Mouse (Mus musculus) embryonic facial prominence, embryonic 15.5 days (tissue): Measurements from ENCODE around the gene Pkm. TPM values are rescaled to one million over a fixed set of nuclear protein-coding genes. Genes with fewer than 3 reads are reported as not detected.
A peak's percentile ranks its signal among the peaks of the same experiment; 100 is the strongest.

Experiments used
- ATAC-seq: fragments of 200-750 bp; cut with Nextera tagmentation; 2 replicates; pipeline ENCODE4 v1.8.0; 2017; ENCODE audit warnings: low read depth, moderate TSS enrichment; ENCODE audit not compliant: insufficient number of reproducible peaks, low FRiP score, low TSS enrichment
- H3K27ac ChIP-seq: fragments of 300-500 bp; sonication (generic); replicated peaks from 2 replicates; pipeline ENCODE4 v1.5.1; 2015; ENCODE audit warnings: mild to moderate bottlenecking, inconsistent platforms
- H3K27me3 ChIP-seq: fragments of 300-500 bp; sonication (generic); 2 replicates; pipeline ENCODE4 v1.6.1; 2015; ENCODE audit warnings: inconsistent platforms
- H3K36me3 ChIP-seq: fragments of 300-500 bp; sonication (generic); 2 replicates; pipeline ENCODE4 v1.6.1; 2015; ENCODE audit warnings: mild to moderate bottlenecking, inconsistent platforms
- H3K4me1 ChIP-seq: fragments of 300-500 bp; sonication (generic); 2 replicates; pipeline ENCODE4 v1.6.1; 2015; ENCODE audit warnings: inconsistent platforms
- H3K4me2 ChIP-seq: fragments of 300-500 bp; sonication (generic); replicated peaks from 2 replicates; pipeline ENCODE4 v1.6.1; 2015; ENCODE audit warnings: mild to moderate bottlenecking, inconsistent platforms
- H3K4me3 ChIP-seq: fragments of 300-500 bp; sonication (generic); replicated peaks from 2 replicates; pipeline ENCODE4 v1.5.1; 2015; ENCODE audit warnings: mild to moderate bottlenecking, inconsistent platforms
- H3K9ac ChIP-seq: fragments of 300-500 bp; sonication (generic); 2 replicates; pipeline ENCODE4 v1.6.1; 2015; ENCODE audit warnings: inconsistent platforms
- H3K9me3 ChIP-seq: fragments of 300-500 bp; sonication (generic); replicated peaks from 2 replicates; pipeline ENCODE4 v1.6.1; 2016; ENCODE audit warnings: inconsistent platforms
- WGBS: fragments of 180-500 bp; shearing (Covaris S2); methylation state at CpG from one replicate; pipeline ENCODE4 v1.1.7; 2015; 5-methylcytosine and 5-hydroxymethylcytosine counted together
- polyA plus RNA-seq: library from polyadenylated mRNA; unstranded; fragments of >200 nt; fragmentation: Nextera tagmentation; extraction: Ambion mirVana; gene quantifications from 2 replicates; pipeline ENCODE4 v1.2.1, GENCODE M21; 2015

The Pkm gene
- polyA plus RNA-seq, 1 experiment from 2014 or later = 1,229 TPM

DNA sequence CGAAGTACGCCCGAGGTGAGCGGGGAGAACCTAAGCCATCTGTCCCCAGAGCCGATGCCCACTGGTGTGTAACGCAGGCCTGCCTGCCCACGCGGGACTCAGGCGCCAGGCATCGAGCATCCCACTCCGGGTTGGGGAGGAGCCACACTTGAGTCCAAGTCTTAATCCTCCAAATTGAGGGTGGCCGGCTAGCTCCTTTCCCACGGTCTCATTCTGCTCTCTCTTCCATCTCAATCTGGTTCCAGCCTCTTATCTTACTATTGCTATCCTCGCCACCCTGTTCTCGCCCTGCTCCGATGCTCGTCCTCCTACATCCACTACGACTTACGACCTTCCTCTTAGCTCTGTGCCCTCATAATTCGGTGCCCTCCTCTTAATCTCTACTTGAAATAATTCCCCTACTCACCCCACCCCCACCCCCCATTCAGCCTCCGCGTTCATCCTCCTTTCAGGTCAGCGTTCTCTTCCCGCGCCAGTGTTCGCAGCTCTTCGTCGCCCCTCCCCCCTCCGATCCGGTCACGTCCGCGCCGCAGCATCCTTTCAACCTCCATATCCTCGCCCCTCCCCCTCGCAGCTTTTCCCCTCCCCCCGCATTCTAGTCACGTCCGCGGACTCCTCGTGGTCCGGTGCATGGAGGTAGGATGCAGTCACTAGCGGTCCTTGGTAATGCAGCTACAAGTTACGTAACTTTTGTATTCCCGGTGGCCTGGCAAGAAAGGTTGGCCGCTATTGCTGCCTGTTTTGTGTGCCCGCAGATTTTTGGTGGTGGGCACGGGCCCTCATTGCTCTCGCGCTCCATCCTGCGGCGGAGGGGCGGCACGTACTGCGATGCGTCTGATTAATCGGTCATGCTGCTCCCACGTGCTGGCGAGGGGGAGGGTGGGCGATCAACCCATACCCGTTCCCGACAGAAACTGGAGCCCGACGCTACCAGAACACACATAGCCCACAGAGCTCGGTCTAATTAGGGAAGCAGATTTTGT lies 758 bp downstream of the Pkm start:
- ATAC-seq = peak; percentile 4; the same call in 1 of the 2 replicates
- peak overlapping the region; percentile 77 for H3K4me3 ChIP-seq
- WGBS = under 1% methylated on average over 65 of the region's 65 CpGs

DNA sequence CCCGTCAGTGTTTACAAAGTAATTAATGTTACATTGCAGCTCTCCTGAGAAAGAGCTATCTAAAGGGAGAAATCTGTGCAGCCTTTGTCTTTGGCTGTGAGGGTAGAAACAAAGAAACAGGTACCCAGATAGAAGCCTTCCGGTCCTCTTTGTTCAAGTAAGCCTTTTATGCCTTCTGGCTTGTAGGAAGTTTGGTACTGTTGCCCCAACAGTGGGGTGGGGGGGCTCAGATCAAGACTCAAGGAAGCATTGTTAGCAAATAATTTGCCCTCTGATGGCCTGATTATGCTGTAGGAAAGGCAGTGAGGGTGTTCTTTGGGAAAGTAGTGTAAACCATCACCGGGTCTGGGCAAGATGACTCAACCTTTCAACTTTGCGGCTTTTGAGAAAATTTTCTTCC lies 2.0 kb downstream of the Pkm start:
- Histone ChIP-seq H3K36me3 (peaks cover 20% of the 10 kb centered on the region; the same call in 1 of the 2 replicates), H3K27ac (peak overlapping the region; percentile 97), H3K9ac (peak overlapping the region; percentile 68; the same call in 1 of the 2 replicates), H3K4me3 (peak overlapping the region; percentile 77), H3K4me1 (peaks cover 53% of the 10 kb centered on the region), H3K9me3 (no peaks in the 10 kb centered on the region), H3K27me3 (no peaks in the 10 kb centered on the region), H3K4me2 (peak overlapping the region; percentile 67)
- 4% methylated on average over 4 of the region's 4 CpGs for WGBS
- no peak for ATAC-seq

More for the DNA sequence above, 758 bp downstream of the Pkm start:
- peak overlapping the region; percentile 67 for H3K4me2 ChIP-seq
- peaks cover 16% of the 10 kb centered on the region; the same call in 1 of the 2 replicates for H3K36me3 ChIP-seq
- no peaks in the 10 kb centered on the region for H3K27me3 ChIP-seq
- peak overlapping the region; percentile 68 for H3K9ac ChIP-seq
- H3K27ac ChIP-seq = peak overlapping the region; percentile 97
- H3K4me1 ChIP-seq = peaks cover 53% of the 10 kb centered on the region
- no peaks in the 10 kb centered on the region for H3K9me3 ChIP-seq

- 17% methylated on average over 14 of the region's 14 CpGs for WGBS
- Histone ChIP-seq H3K27me3 (no peaks in the 10 kb centered on the region), H3K27ac (peak overlapping the region; percentile 88), H3K36me3 (peaks cover 26% of the 10 kb centered on the region; the same call in 1 of the 2 replicates), H3K4me2 (peak overlapping the region; percentile 67), H3K4me3 (peak overlapping the region; percentile 77), H3K9me3 (no peaks in the 10 kb centered on the region), H3K4me1 (peaks cover 53% of the 10 kb centered on the region), H3K9ac (no peak overlapping the region)
- ATAC-seq = 0 out of 2 replicates have a peak, but pooled peaks have one; percentile 16
Measured at GRCm38 (mm10) chr9:59659036-59660026, 3.2 kb downstream of the Pkm start.

- Histone ChIP-seq H3K27ac (peak overlapping the region; percentile 88; the same call in 1 of the 2 replicates), H3K27me3 (no peaks in the 10 kb centered on the region), H3K9me3 (no peaks in the 10 kb centered on the region), H3K4me1 (peaks cover 47% of the 10 kb centered on the region), H3K9ac (no peak overlapping the region), H3K4me2 (peak overlapping the region; percentile 27), H3K4me3 (peak overlapping the region; percentile 77), H3K36me3 (peaks cover 36% of the 10 kb centered on the region; the same call in 1 of the 2 replicates)
- WGBS = 53% methylated on average over 10 of the region's 10 CpGs
- no peak for ATAC-seq
Measured at GRCm38 (mm10) chr9:59660421-59660820, 4.3 kb downstream of the Pkm start.

DNA sequence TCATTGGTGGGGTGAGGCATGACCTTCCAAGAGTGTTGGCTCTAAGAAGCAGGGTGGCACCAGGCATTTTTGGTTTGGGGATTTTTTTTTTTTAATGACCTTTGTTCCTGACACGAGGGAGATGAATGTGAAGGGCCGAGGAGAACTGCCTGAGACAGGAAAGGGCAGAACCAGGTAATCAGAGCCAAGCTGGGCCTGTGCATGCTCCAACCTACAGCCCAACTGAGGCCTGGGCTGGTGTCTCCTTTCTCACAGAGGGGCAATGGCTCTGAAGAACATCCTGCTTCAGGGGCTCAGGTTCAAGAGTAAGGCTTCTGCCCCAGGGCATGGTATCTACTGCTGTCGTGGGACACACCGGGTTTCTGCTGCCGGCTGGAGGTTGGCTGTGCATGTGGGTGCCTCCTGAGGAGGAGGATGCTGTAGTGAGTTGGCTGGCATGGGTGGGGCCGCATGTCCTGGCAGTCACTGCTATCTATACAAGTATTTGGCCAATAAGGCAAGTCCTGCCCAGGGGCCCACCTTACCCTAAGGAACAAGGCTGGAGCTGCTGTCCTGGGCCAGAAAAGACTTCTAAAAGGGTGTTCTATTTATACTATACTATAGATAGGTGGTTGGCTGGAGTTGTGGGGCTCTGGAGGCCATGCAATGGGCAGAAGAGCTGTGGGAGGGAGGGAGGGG lies 5.3 kb downstream of the Pkm start:
- H3K9ac ChIP-seq = no peak overlapping the region
- H3K27ac ChIP-seq = no peak overlapping the region

GRCm38 (mm10) chr9:59663226-59663625 lies 7.1 kb downstream of the Pkm start:
- peaks cover 64% of the 10 kb centered on the region for H3K36me3 ChIP-seq

More for the DNA sequence above, 5.3 kb downstream of the Pkm start:
- Histone ChIP-seq H3K4me1 (peaks cover 44% of the 10 kb centered on the region), H3K4me3 (no peak overlapping the region), H3K4me2 (no peak overlapping the region), H3K9me3 (no peaks in the 10 kb centered on the region), H3K27me3 (no peaks in the 10 kb centered on the region), H3K36me3 (peaks cover 46% of the 10 kb centered on the region)
- WGBS = 50% methylated on average over 6 of the region's 6 CpGs
- ATAC-seq = no peak

DNA sequence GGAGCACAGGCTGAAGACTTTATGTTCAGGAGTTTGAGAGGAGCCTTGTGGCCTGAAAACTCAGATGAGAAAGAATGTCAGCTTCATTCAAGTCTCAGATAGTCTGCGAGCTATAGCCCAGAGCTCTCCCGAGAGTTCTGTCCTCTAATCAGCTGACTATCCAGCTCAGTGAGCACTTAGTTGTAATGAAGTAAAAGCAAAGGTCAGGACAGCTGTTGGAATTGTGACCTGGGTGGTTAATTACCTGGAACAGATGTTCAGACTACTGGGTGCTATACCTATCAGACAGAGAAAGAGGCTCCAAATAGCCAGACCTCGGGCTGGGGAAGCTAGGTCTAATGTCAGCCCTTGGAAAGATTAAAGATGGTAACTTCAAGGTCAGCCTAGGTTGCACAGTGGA lies 7.8 kb downstream of the Pkm start:
- ATAC-seq = no peak

More at GRCm38 (mm10) chr9:59663226-59663625, 7.1 kb downstream of the Pkm start:
- no peak for ATAC-seq
- H3K4me2 ChIP-seq = no peak overlapping the region
- H3K4me1 ChIP-seq = peaks cover 36% of the 10 kb centered on the region
- no peak overlapping the region for H3K27ac ChIP-seq
- no peak overlapping the region for H3K9ac ChIP-seq
- H3K27me3 ChIP-seq = no peaks in the 10 kb centered on the region
- no peak overlapping the region for H3K4me3 ChIP-seq
- no peaks in the 10 kb centered on the region for H3K9me3 ChIP-seq
- 82% methylated on average over 7 of the region's 7 CpGs for WGBS

GRCm38 (mm10) chr9:59664664-59665256 lies 8.6 kb downstream of the Pkm start:
- Histone ChIP-seq H3K4me2 (no peak overlapping the region), H3K4me1 (peaks cover 21% of the 10 kb centered on the region), H3K4me3 (no peak overlapping the region), H3K9ac (no peak overlapping the region), H3K27ac (no peak overlapping the region), H3K27me3 (no peaks in the 10 kb centered on the region), H3K36me3 (peaks cover 77% of the 10 kb centered on the region), H3K9me3 (no peaks in the 10 kb centered on the region)
- no peak for ATAC-seq
- WGBS = 78% methylated on average over 4 of the region's 4 CpGs

More for the DNA sequence above, 7.8 kb downstream of the Pkm start:
- no peaks in the 10 kb centered on the region for H3K27me3 ChIP-seq
- peaks cover 71% of the 10 kb centered on the region for H3K36me3 ChIP-seq
- H3K9ac ChIP-seq = no peak overlapping the region
- H3K4me1 ChIP-seq = peaks cover 28% of the 10 kb centered on the region
- H3K4me2 ChIP-seq = no peak overlapping the region
- no peaks in the 10 kb centered on the region for H3K9me3 ChIP-seq
- no peak overlapping the region for H3K27ac ChIP-seq
- 67% methylated on average over 3 of the region's 3 CpGs for WGBS
- no peak overlapping the region for H3K4me3 ChIP-seq

GRCm38 (mm10) chr9:59666016-59666415 lies 9.8 kb downstream of the Pkm start:
- Histone ChIP-seq H3K27ac (no peak overlapping the region), H3K27me3 (no peaks in the 10 kb centered on the region), H3K4me2 (no peak overlapping the region), H3K4me3 (no peak overlapping the region), H3K9ac (no peak overlapping the region), H3K4me1 (peaks cover 9% of the 10 kb centered on the region), H3K9me3 (no peaks in the 10 kb centered on the region), H3K36me3 (peaks cover 79% of the 10 kb centered on the region)
- 89% methylated on average over 8 of the region's 8 CpGs for WGBS
- no peak for ATAC-seq

- no peak overlapping the region for H3K27ac ChIP-seq
- H3K9ac ChIP-seq = no peak overlapping the region
- WGBS = 79% methylated on average over 1 of the region's 1 CpGs
- H3K4me3 ChIP-seq = no peak overlapping the region
- no peak for ATAC-seq
- no peak overlapping the region for H3K4me2 ChIP-seq
- H3K4me1 ChIP-seq = peaks cover under 1% of the 10 kb centered on the region
- H3K27me3 ChIP-seq = no peaks in the 10 kb centered on the region
- peaks cover 82% of the 10 kb centered on the region for H3K36me3 ChIP-seq
- H3K9me3 ChIP-seq = no peaks in the 10 kb centered on the region
Measured at GRCm38 (mm10) chr9:59666813-59667212, 10.6 kb downstream of the Pkm start.
